Mouse (Mus musculus) stomach, postnatal 0 days (tissue): ENCODE measurements at regions not wholly inside any gene's neighbourhood (a gene's known extent, or its start where the extent isn't known, plus 50 kb on each side); places are given as distances from the start of the nearest gene placed in this dataset.

Experiments
- CTCF ChIP-seq: IDR thresholded peaks from 2 replicates; pipeline ENCODE4 v1.5.1; 2016; ENCODE audit warnings: antibody characterized with exemption, low read depth, mild to moderate bottlenecking, moderate library complexity
- EP300 ChIP-seq: optimal IDR thresholded peaks from 2 replicates; pipeline ENCODE3; 2016; ENCODE audit warnings: antibody characterized with exemption

- no peak for TF ChIP-seq CTCF
- TF ChIP-seq EP300 = no peak
These were observed 423.4 kb upstream of the Smim15 start for GRCm38 (mm10) chr13:107620887-107621286.
